Mouse (Mus musculus) neural tube, postnatal 0 days (tissue): Measurements from ENCODE around the gene Hist2h2ac. TPM values are rescaled to one million over a fixed set of nuclear protein-coding genes. Genes with fewer than 3 reads are reported as not detected.

Source experiments
- microRNA-seq: library from miRNA; unstranded; fragments of <30 nt; microRNA quantifications from one replicate; pipeline ENCODE4, GENCODE M21; 2016
- polyA plus RNA-seq: library from polyadenylated mRNA; unstranded; fragments of >200 nt; fragmentation: Nextera tagmentation; extraction: Ambion mirVana; gene quantifications from 2 replicates; pipeline ENCODE4 v1.2.1, GENCODE M21; 2015

Gene Hist2h2ac
- polyA plus RNA-seq, 1 experiment from 2014 or later, result 2.5 TPM

Small RNA genes within 50 kb of the gene (microRNA-seq; reads per million reads assigned to microRNA genes)
- not detected for gene Gm44492
- gene Gm47311, result not detected
- gene Gm47313, result not detected

Other genes with a start within 250 kb of the Hist2h2ac start
- 37.5 and 41.6 TPM in 2 replicates for gene Plekho1, start 224.9 kb downstream of the Hist2h2ac start, polyA plus RNA-seq
- gene Vps45, start 162.4 kb downstream of the Hist2h2ac start, polyA plus RNA-seq, result 56.3 and 64.0 TPM in 2 replicates
- gene Otud7b, start 116.4 kb downstream of the Hist2h2ac start, polyA plus RNA-seq, result 13.2 and 16.9 TPM in 2 replicates
- gene Mtmr11, start 58.9 kb downstream of the Hist2h2ac start, polyA plus RNA-seq, result 12.2 and 13.3 TPM in 2 replicates
- gene Sf3b4, start 48.5 kb downstream of the Hist2h2ac start, polyA plus RNA-seq, result 116 and 128 TPM in 2 replicates
- gene Sv2a, start 39.7 kb downstream of the Hist2h2ac start, polyA plus RNA-seq, result 133 and 142 TPM in 2 replicates
- 68.0 and 74.2 TPM in 2 replicates for gene Bola1, start 1.2 kb downstream of the Hist2h2ac start, polyA plus RNA-seq
- 0.93 TPM in 1 of 2 replicates, not detected in the other for gene Hist2h2ab, start 1.0 kb downstream of the Hist2h2ac start, polyA plus RNA-seq
- 3.0 and 3.5 TPM in 2 replicates for gene Hist2h2be, start 239 bp upstream of the Hist2h2ac start, polyA plus RNA-seq
- 0.76 and 1.1 TPM in 2 replicates for gene Hist2h3c2, start 18.2 kb upstream of the Hist2h2ac start, polyA plus RNA-seq
- gene Hist2h2aa2, start 19.4 kb upstream of the Hist2h2ac start, polyA plus RNA-seq, result 38.3 and 48.6 TPM in 2 replicates
- gene Hist2h2aa1, start 24.6 kb upstream of the Hist2h2ac start, polyA plus RNA-seq, result 8.1 and 14.3 TPM in 2 replicates
- 0.36 and 0.65 TPM in 2 replicates for gene Hist2h3c1, start 25.8 kb upstream of the Hist2h2ac start, polyA plus RNA-seq
- gene Hist2h4, start 42.4 kb upstream of the Hist2h2ac start, polyA plus RNA-seq, result 6.8 and 9.0 TPM in 2 replicates
- gene Hist2h3b, start 47.8 kb upstream of the Hist2h2ac start, polyA plus RNA-seq, result 10.3 and 10.6 TPM in 2 replicates
- 1.4 TPM in 1 of 2 replicates, not detected in the other for gene Hist2h2bb, start 48.9 kb upstream of the Hist2h2ac start, polyA plus RNA-seq
- gene Fcgr1, start 73.1 kb upstream of the Hist2h2ac start, polyA plus RNA-seq, result 3.0 and 3.6 TPM in 2 replicates
- gene BC107364, start 231.4 kb upstream of the Hist2h2ac start, polyA plus RNA-seq, result 0.21 TPM in 1 of 2 replicates, not detected in the other